Mouse (Mus musculus): Measurements from ENCODE around the gene Litaf.
A peak's percentile ranks its signal among the peaks of the same experiment; 100 is the strongest.

Gene Litaf

GRCm38 (mm10) chr16:11072454-11072853 lies 6.5 kb upstream of the Litaf start:
- no peak for TF ChIP-seq GATA4 (IDR thresholded peaks at IDR 0.05; ENCODE audit: insufficient replicate concordance, low read length)

GRCm38 (mm10) chr16:11071887-11072286 lies 5.9 kb upstream of the Litaf start:
- no peak for TF ChIP-seq GATA4 (IDR thresholded peaks at IDR 0.05; ENCODE audit: insufficient replicate concordance, low read length)

- TF ChIP-seq GATA4 (IDR thresholded peaks at IDR 0.05; ENCODE audit: insufficient replicate concordance, low read length): no peak
Measured at GRCm38 (mm10) chr16:11071176-11071575, 5.2 kb upstream of the Litaf start.

GRCm38 (mm10) chr16:11069710-11070420 lies 3.9 kb upstream of the Litaf start:
- TF ChIP-seq GATA4 (IDR thresholded peaks at IDR 0.05; ENCODE audit: insufficient replicate concordance, low read length): no peak

- no peak for TF ChIP-seq GATA4 (IDR thresholded peaks at IDR 0.05; ENCODE audit: insufficient replicate concordance, low read length)
Measured at GRCm38 (mm10) chr16:11069271-11069670, 3.3 kb upstream of the Litaf start.

- TF ChIP-seq GATA4 (IDR thresholded peaks at IDR 0.05; ENCODE audit: insufficient replicate concordance, low read length): no peak
Measured at GRCm38 (mm10) chr16:11068666-11069065, 2.7 kb upstream of the Litaf start.

GRCm38 (mm10) chr16:11066833-11067191 lies 855 bp upstream of the Litaf start:
- TF ChIP-seq GATA4 (IDR thresholded peaks at IDR 0.05; ENCODE audit: insufficient replicate concordance, low read length): no peak

- TF ChIP-seq GATA4 (IDR thresholded peaks at IDR 0.05; ENCODE audit: insufficient replicate concordance, low read length): no peak
Measured at GRCm38 (mm10) chr16:11065431-11065830, 526 bp downstream of the Litaf start.

- no peak for TF ChIP-seq GATA4 (IDR thresholded peaks at IDR 0.05; ENCODE audit: insufficient replicate concordance, low read length)
Measured at GRCm38 (mm10) chr16:11064742-11065141, 1.2 kb downstream of the Litaf start.

GRCm38 (mm10) chr16:11064341-11064740 lies 1.6 kb downstream of the Litaf start:
- no peak for TF ChIP-seq GATA4 (IDR thresholded peaks at IDR 0.05; ENCODE audit: insufficient replicate concordance, low read length)

GRCm38 (mm10) chr16:11062794-11063721 lies 2.9 kb downstream of the Litaf start:
- peak; percentile 46; the same call in 1 of the 2 replicates for TF ChIP-seq GATA4 (IDR thresholded peaks at IDR 0.05; ENCODE audit: insufficient replicate concordance, low read length)

- no peak for TF ChIP-seq GATA4 (IDR thresholded peaks at IDR 0.05; ENCODE audit: insufficient replicate concordance, low read length)
Measured at GRCm38 (mm10) chr16:11060645-11061044, 5.3 kb downstream of the Litaf start, which contains the start of gene Snn. TSS of gene Snn (plus strand) at chr16:11060945.

- TF ChIP-seq GATA4 (IDR thresholded peaks at IDR 0.05; ENCODE audit: insufficient replicate concordance, low read length): no peak
Measured at GRCm38 (mm10) chr16:11055916-11056315, 10.0 kb downstream of the Litaf start.

- no peak for TF ChIP-seq GATA4 (IDR thresholded peaks at IDR 0.05; ENCODE audit: insufficient replicate concordance, low read length)
Measured at GRCm38 (mm10) chr16:11054871-11055270, 11.1 kb downstream of the Litaf start.

GRCm38 (mm10) chr16:11054409-11054808 lies 11.5 kb downstream of the Litaf start:
- no peak for TF ChIP-seq GATA4 (IDR thresholded peaks at IDR 0.05; ENCODE audit: insufficient replicate concordance, low read length)

- no peak for TF ChIP-seq GATA4 (IDR thresholded peaks at IDR 0.05; ENCODE audit: insufficient replicate concordance, low read length)
Measured at GRCm38 (mm10) chr16:11051134-11051533, 14.8 kb downstream of the Litaf start.
